Mouse (Mus musculus): ENCODE results near the gene Ttll4. TPM values are rescaled to one million over a fixed set of nuclear protein-coding genes. Genes with fewer than 3 reads are reported as not detected.

Ttll4 gene
- polyA plus RNA-seq (2012; rRNA removed; ENCODE audit: low replicate concordance), result 8.7 and 10.8 TPM in 2 replicates

GRCm38 (mm10) chr1:74661448-74662195, at the start of gene Ttll4:
TSS of gene Ttll4 (plus strand) at chr1:74661745.

DNA sequence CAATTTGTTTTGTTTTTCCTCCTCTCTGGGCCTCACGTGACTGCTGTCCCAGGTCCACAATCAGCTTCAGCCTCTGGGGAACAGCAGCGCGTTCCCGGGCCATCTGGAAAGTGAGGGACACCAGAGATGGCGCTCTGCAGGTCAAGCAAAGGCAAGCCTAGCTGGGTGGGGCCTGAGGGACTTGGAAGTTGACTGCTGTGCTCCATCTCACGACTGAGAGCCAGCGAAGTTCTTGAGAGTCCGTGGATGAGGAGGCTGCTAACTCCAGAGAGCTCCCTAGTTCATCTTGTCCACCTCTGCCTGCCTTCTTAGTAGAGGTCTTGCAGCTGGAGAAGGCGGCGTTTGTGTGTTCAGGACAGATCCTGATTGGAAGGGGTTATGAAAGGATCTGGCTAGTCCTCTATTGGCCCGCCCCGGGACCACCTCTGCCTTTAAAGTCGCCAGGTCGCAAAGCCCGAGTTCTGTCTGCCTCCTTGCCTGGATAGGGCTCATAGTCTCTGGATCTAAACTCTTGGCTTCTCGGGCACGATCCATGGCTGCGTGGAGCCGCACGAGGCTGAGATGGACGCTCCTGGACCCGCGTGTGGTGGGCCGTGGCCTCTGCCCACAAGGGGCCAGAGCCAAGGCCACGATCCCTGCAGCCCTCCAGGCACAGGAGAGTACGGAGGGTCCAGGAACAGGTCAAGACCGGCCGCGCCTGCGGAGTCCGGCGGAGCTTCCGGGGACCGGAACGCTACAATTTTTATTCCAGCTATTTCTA, 51.7 kb downstream of the Ttll4 start, which contains the start of gene Cyp27a1:
Gene Cyp27a1, plus strand, starts transcription at position 476 of the 760 bp plus-strand sequence.

DNA sequence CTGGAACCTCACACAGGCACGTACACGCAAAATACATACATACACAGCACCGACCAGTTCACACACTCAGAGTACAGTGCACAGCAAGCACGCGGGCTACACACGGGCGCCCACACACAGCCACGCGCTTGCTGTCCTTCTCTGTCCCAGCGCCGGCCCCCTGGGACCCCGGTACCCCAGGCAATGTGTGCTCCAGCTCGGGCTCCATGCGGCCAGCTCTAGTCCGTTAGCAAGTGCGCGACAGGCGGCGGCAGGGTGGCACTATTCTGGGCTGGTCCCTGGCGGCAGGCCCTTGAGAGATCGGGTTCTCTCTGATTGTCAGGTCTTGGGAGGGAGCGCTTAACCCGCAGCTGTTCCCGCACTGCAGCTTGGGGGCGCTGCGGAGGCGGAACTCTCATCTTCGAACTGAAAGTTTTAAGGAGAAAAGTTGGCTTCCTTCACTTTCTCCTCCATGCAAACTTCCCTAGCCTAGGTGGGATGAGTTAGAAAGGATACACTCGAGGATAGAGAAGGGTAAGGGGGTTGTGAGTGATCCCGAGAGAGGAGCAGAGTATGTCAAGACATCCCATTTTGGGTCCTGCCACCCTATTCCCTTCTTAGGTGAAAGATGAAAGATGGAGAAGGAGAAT, 87.2 kb downstream of the Ttll4 start, which contains the start of gene Prkag3:
Gene Prkag3, minus strand, starts transcription at position 579 of the 629 bp plus-strand sequence.

Other genes starting within 250 kb of the Ttll4 start
- gene Cnot9, start 155.7 kb upstream of the Ttll4 start, polyA plus RNA-seq (2012; rRNA removed; ENCODE audit: low replicate concordance), result 11.3 and 13.8 TPM in 2 replicates
- 0.08 TPM in 1 of 2 replicates, not detected in the other for gene Plcd4, start 118.9 kb upstream of the Ttll4 start, polyA plus RNA-seq (2012; rRNA removed; ENCODE audit: low replicate concordance)
- gene Usp37, start 117.5 kb upstream of the Ttll4 start, polyA plus RNA-seq (2012; rRNA removed; ENCODE audit: low replicate concordance), result 0.98 and 1.5 TPM in 2 replicates
- 5.8 and 7.8 TPM in 2 replicates for gene Zfp142, start 73.5 kb upstream of the Ttll4 start, polyA plus RNA-seq (2012; rRNA removed; ENCODE audit: low replicate concordance)
- 5.4 and 7.4 TPM in 2 replicates for gene Bcs1l, start 73.5 kb upstream of the Ttll4 start, polyA plus RNA-seq (2012; rRNA removed; ENCODE audit: low replicate concordance)
- gene Rnf25, start 60.3 kb upstream of the Ttll4 start, polyA plus RNA-seq (2012; rRNA removed; ENCODE audit: low replicate concordance), result 16.9 and 18.9 TPM in 2 replicates
- 0.85 and 1.4 TPM in 2 replicates for gene Stk36, start 60.3 kb upstream of the Ttll4 start, polyA plus RNA-seq (2012; rRNA removed; ENCODE audit: low replicate concordance)
- 8.0 and 32.7 TPM in 2 replicates for gene Cyp27a1, start 51.8 kb downstream of the Ttll4 start, polyA plus RNA-seq (2012; rRNA removed; ENCODE audit: low replicate concordance)
- gene Prkag3, start 87.5 kb downstream of the Ttll4 start, polyA plus RNA-seq (2012; rRNA removed; ENCODE audit: low replicate concordance), result 0.07 and 0.40 TPM in 2 replicates
- 2.5 and 11.0 TPM in 2 replicates for gene Wnt6, start 110.1 kb downstream of the Ttll4 start, polyA plus RNA-seq (2012; rRNA removed; ENCODE audit: low replicate concordance)
- 0.11 and 0.44 TPM in 2 replicates for gene Wnt10a, start 129.8 kb downstream of the Ttll4 start, polyA plus RNA-seq (2012; rRNA removed; ENCODE audit: low replicate concordance)
- gene Cdk5r2, start 193.2 kb downstream of the Ttll4 start, polyA plus RNA-seq (2012; rRNA removed; ENCODE audit: low replicate concordance), result 2.2 and 2.5 TPM in 2 replicates
- gene Fev, start 223.7 kb downstream of the Ttll4 start, polyA plus RNA-seq (2012; rRNA removed; ENCODE audit: low replicate concordance), result 3.2 and 3.6 TPM in 2 replicates
- gene Cryba2, start 231.4 kb downstream of the Ttll4 start, polyA plus RNA-seq (2012; rRNA removed; ENCODE audit: low replicate concordance), result 1.1 and 1.6 TPM in 2 replicates